10 mouse cellular contexts compared by ENCODE assay signal in genomic region chr5:123699198-123699597, GRCm38 (mm10). TPM values are rescaled to one million over a fixed set of nuclear protein-coding genes. Genes with fewer than 3 reads are reported as not detected.
DNase-seq lines count a peak whose midpoint lies in the region; TF ChIP-seq lines count a peak whose summit lies in the region.
"Had no signal": no experiment of that assay in that cellular context is flagged by ENCODE, and none has a peak within 500 bp of the region (broad histone marks: within the 10 kb centered on the region; RNA-seq: fewer than 3 reads in every experiment).

No protein-coding gene starts in this region.

- H3K4me1 ChIP-seq in bone marrow macrophage, adult 2 months (ENCODE audit: control insufficient read depth, insufficient read depth, low read length), result peaks cover 23% of the 10 kb centered on the region
- peaks cover 5% of the 10 kb centered on the region for H3K4me1 ChIP-seq in embryonic fibroblast, embryonic 13.5 days (ENCODE audit: control insufficient read depth, insufficient read depth, low read length)
- H3K4me1 ChIP-seq: neural tube, embryonic 12.5 days had no signal

- TF ChIP-seq POLR2A in bone marrow macrophage, adult 2 months (IDR thresholded peaks at IDR 0.05; ENCODE audit: borderline replicate concordance, low read depth, low read length), result no peak
- TF ChIP-seq POLR2A in embryonic fibroblast, embryonic 13.5 days (IDR thresholded peaks at IDR 0.05; ENCODE audit: low read depth, low read length), result no peak

- no peak overlapping the region for H3K4me3 ChIP-seq in left cerebral cortex, adult 2 months
- H3K4me3 ChIP-seq in bone marrow macrophage, adult 2 months (ENCODE audit: insufficient read depth, low read length), result no peak overlapping the region
- no peak overlapping the region for H3K4me3 ChIP-seq in embryonic fibroblast, embryonic 13.5 days (ENCODE audit: insufficient read depth, low read length)
- H3K4me3 ChIP-seq: erythroblast, embryonic 14.5 days; neural tube, embryonic 12.5 days had no signal

- DNase-seq in left cerebral cortex, adult 2 months (ENCODE audit: extremely low spot score in 1 of 2, low spot score in 2 of 2), result peak; percentile 61 to 67
- no peak for DNase-seq in left cerebral cortex, adult 11 months (ENCODE audit: low spot score)
- peak; percentile 89 for DNase-seq in induced T-regulatory cell, adult 2 months (ENCODE audit: low read depth)
- peak; percentile 73 for DNase-seq in liver
- peak; percentile 65 for DNase-seq in ovary, postnatal 14 days (ENCODE audit: low spot score)
- DNase-seq in thymus, postnatal 36 days, result peak; percentile 54 to 65

- no peak overlapping the region for H3K27ac ChIP-seq in left cerebral cortex, adult 2 months
- H3K27ac ChIP-seq in bone marrow macrophage, adult 2 months (ENCODE audit: insufficient read depth, low read depth, low read length), result no peak overlapping the region
- H3K27ac ChIP-seq in embryonic fibroblast, embryonic 13.5 days (ENCODE audit: insufficient read depth, low read length), result no peak overlapping the region
- H3K27ac ChIP-seq: neural tube, embryonic 12.5 days had no signal

- TF ChIP-seq CTCF in left cerebral cortex, adult 2 months (IDR thresholded peaks at IDR 0.05), result peak; percentile 82
- TF ChIP-seq CTCF in bone marrow macrophage, adult 2 months (IDR thresholded peaks at IDR 0.05; ENCODE audit: low read depth, low read length), result peak; percentile 94
- TF ChIP-seq CTCF in embryonic fibroblast, embryonic 13.5 days (IDR thresholded peaks at IDR 0.05; ENCODE audit: borderline replicate concordance, insufficient read depth, low read length), result peak; percentile 59; the same call in 1 of the 2 replicates

- intact Hi-C loops in left cerebral cortex, adult 2 months (cut with DNase I), result loop anchor here (1.0 kb wide), 1 partner anchor 73 kb away; no protein-coding TSS in a partner anchor

RNA-seq across cellular contexts. Expression of gene Clip1, which starts 14.8 kb away (rescaled TPM):
- 100 to 1,000 TPM; 139 TPM for total RNA-seq in left cerebral cortex, adult 2 months (2021)
- polyA plus RNA-seq in bone marrow macrophage, adult 2 months (2012; ENCODE audit: insufficient read depth, insufficient read length, missing spikeins), result 53.6 and 73.6 TPM in 2 replicates
- 41.3 and 46.0 TPM in 2 replicates for polyA plus RNA-seq in embryonic fibroblast, embryonic 13.5 days (2011; ENCODE audit: insufficient read length, low read depth, missing spikeins)

RNA-seq across cellular contexts. Expression of gene Zcchc8, which starts 21.7 kb away (rescaled TPM):
- 10 to 100 TPM; 40.5 to 47.3 TPM for total RNA-seq in left cerebral cortex, adult 2 months (2021)
- polyA plus RNA-seq in bone marrow macrophage, adult 2 months (2012; ENCODE audit: insufficient read depth, insufficient read length, missing spikeins), result 92.1 and 95.1 TPM in 2 replicates
- 47.8 and 56.3 TPM in 2 replicates for polyA plus RNA-seq in embryonic fibroblast, embryonic 13.5 days (2011; ENCODE audit: insufficient read length, low read depth, missing spikeins)

RNA-seq across cellular contexts. Expression of gene Rsrc2, which starts 50.0 kb away (rescaled TPM):
- total RNA-seq in left cerebral cortex, adult 2 months (2021), result 10 to 100 TPM; 84.2 to 84.8 TPM
- polyA plus RNA-seq in bone marrow macrophage, adult 2 months (2012; ENCODE audit: insufficient read depth, insufficient read length, missing spikeins), result 116 and 123 TPM in 2 replicates
- polyA plus RNA-seq in embryonic fibroblast, embryonic 13.5 days (2011; ENCODE audit: insufficient read length, low read depth, missing spikeins), result 105 and 122 TPM in 2 replicates

RNA-seq across cellular contexts. Expression of gene Kntc1, which starts 50.3 kb away (rescaled TPM):
- total RNA-seq in left cerebral cortex, adult 2 months (2021), result 1 to 10 TPM in 1 of 2 experiments, under 1 TPM in 1; 0.68 to 1.1 TPM
- polyA plus RNA-seq in bone marrow macrophage, adult 2 months (2012; ENCODE audit: insufficient read depth, insufficient read length, missing spikeins), result 13.9 and 19.6 TPM in 2 replicates
- polyA plus RNA-seq in embryonic fibroblast, embryonic 13.5 days (2011; ENCODE audit: insufficient read length, low read depth, missing spikeins), result 24.7 and 42.0 TPM in 2 replicates
